Mouse (Mus musculus) gastrocnemius, postnatal 14 days (tissue): ENCODE measurements around the gene Erp27. TPM values are rescaled to one million over a fixed set of nuclear protein-coding genes. Genes with fewer than 3 reads are reported as not detected.

Source experiments
- DNase-seq: peaks from one replicate; pipeline ENCODE4 v3.0.0; 2021; ENCODE audit warnings: mixed read lengths
- intact Hi-C: fragments of 180-260 bp; cut with DNase I; formaldehyde crosslinking; loops from one replicate; pipeline ENCODE4 v1.15.1; 2025; ENCODE audit warnings: low total_unique reads
- total RNA-seq, 2 experiments: library from RNA; stranded (reverse); gene quantifications; 2 replicates each; pipeline ENCODE4 v1.2.3; 2021

The Erp27 gene
- total RNA-seq, 2 experiments from 2014 or later = not detected

- intact Hi-C loops = no loop called here
- DNase-seq = peak; percentile 40
Observed at GRCm38 (mm10) chr6:136883431-136883915, 38.5 kb downstream of the Erp27 start.

GRCm38 (mm10) chr6:136881678-136882077 lies 40.3 kb downstream of the Erp27 start:
- DNase-seq = no peak
- intact Hi-C loops = no loop called here

- intact Hi-C loops = no loop called here
- DNase-seq = peak; percentile 46
Observed at GRCm38 (mm10) chr6:136875670-136876069, 46.3 kb downstream of the Erp27 start, which contains the start of gene Mgp. Gene Mgp, minus strand, starts transcription at chr6:136875823.

- no peak for DNase-seq
- intact Hi-C loops = no loop called here
Observed at GRCm38 (mm10) chr6:136874599-136874998, 47.4 kb downstream of the Erp27 start.

- no peak for DNase-seq
- intact Hi-C loops = no loop called here
Observed at GRCm38 (mm10) chr6:136868921-136869320, 53.1 kb downstream of the Erp27 start.

GRCm38 (mm10) chr6:136866150-136866549 lies 55.8 kb downstream of the Erp27 start:
- intact Hi-C loops = no loop called here
- DNase-seq = no peak

GRCm38 (mm10) chr6:136865360-136865759 lies 56.6 kb downstream of the Erp27 start:
- intact Hi-C loops = no loop called here
- no peak for DNase-seq

GRCm38 (mm10) chr6:136861020-136861419 lies 61.0 kb downstream of the Erp27 start:
- no peak for DNase-seq

GRCm38 (mm10) chr6:136858420-136858819 lies 63.6 kb downstream of the Erp27 start:
- intact Hi-C loops = no loop called here
- DNase-seq = no peak

More at GRCm38 (mm10) chr6:136861020-136861419, 61.0 kb downstream of the Erp27 start:
- intact Hi-C loops = loop anchor here (2.0 to 5.0 kb wide), 3 partner anchors 60 to 121 kb away; no protein-coding TSS in a partner anchor

GRCm38 (mm10) chr6:136857873-136858260 lies 64.1 kb downstream of the Erp27 start:
- DNase-seq = no peak
- intact Hi-C loops = no loop called here

Other genes starting within 250 kb of the Erp27 start
- gene Gucy2c, start 140.4 kb downstream of the Erp27 start, total RNA-seq = not detected
- gene Hist4h4, start 117.8 kb downstream of the Erp27 start, total RNA-seq = 10 to 100 TPM; 10.8 to 11.4 TPM
- 10 to 100 TPM; 12.7 to 18.5 TPM for gene H2afj, start 113.9 kb downstream of the Erp27 start, total RNA-seq
- gene BC049715, start 94.6 kb downstream of the Erp27 start, total RNA-seq = under 1 TPM; 0.10 to 0.35 TPM
- 10 to 100 TPM; 49.2 to 53.1 TPM for gene Wbp11, start 93.9 kb downstream of the Erp27 start, total RNA-seq
- 1 to 10 TPM in 1 of 2 experiments, under 1 TPM in 1; 0.62 to 1.6 TPM for gene Smco3, start 86.7 kb downstream of the Erp27 start, total RNA-seq
- gene Art4, start 64.4 kb downstream of the Erp27 start, total RNA-seq = under 1 TPM; 0.38 to 0.84 TPM
- 100 to 1,000 TPM; 166 to 195 TPM for gene Mgp, start 46.4 kb downstream of the Erp27 start, total RNA-seq
- gene Pde6h, start 1.7 kb upstream of the Erp27 start, total RNA-seq = not detected
- 10 to 100 TPM; 15.2 to 15.3 TPM for gene Arhgdib, start 19.7 kb upstream of the Erp27 start, total RNA-seq
- 1 to 10 TPM; 2.1 to 4.4 TPM for gene Rerg, start 248.3 kb upstream of the Erp27 start, total RNA-seq